In the genomic region with DNA sequence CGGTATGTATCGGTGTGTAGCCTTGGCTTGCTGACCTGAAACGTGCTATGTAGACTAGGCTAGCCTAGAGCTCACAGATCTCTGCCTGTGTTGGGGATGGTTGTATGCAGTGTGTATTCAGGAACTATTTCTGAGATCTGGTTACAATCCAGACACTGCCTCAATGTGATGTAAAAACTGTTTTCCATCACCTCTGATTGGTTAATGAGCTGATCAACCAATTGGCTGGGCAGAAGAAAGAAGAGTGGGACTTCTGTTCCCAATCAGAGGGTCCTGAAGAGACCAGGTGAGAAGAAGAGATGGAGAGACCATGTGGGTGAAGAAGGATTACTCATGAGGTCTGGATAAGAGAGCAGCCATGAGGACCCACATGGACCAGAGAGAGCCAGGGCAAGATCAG, we compare ENCODE assay signal across 9 mouse cellular contexts. TPM values are rescaled to one million over a fixed set of nuclear protein-coding genes. Genes with fewer than 3 reads are reported as not detected.
A peak's percentile ranks its signal among the peaks of the same experiment; 100 is the strongest.
DNase-seq lines count a peak whose midpoint lies in the region; ATAC-seq and TF ChIP-seq lines count a peak whose summit lies in the region.
"Had no signal": no experiment of that assay in that cellular context is flagged by ENCODE, and none has a peak within 500 bp of the region (broad histone marks: within the 10 kb centered on the region; RNA-seq: fewer than 3 reads in every experiment).

No protein-coding gene starts in this region.

- H3K9me3 ChIP-seq in heart, embryonic 15.5 days (replicated peaks) = no peaks in the 10 kb centered on the region
- H3K9me3 ChIP-seq in hindbrain, embryonic 14.5 days (ENCODE audit: control insufficient read depth, low read length) = no peaks in the 10 kb centered on the region
- no peaks in the 10 kb centered on the region for H3K9me3 ChIP-seq in midbrain, embryonic 14.5 days (ENCODE audit: control insufficient read depth, low read length)

- no peaks in the 10 kb centered on the region for H3K27me3 ChIP-seq in heart, embryonic 15.5 days
- no peaks in the 10 kb centered on the region for H3K27me3 ChIP-seq in hindbrain, embryonic 14.5 days (ENCODE audit: control insufficient read depth, insufficient read depth, low read length)
- no peaks in the 10 kb centered on the region for H3K27me3 ChIP-seq in midbrain, embryonic 14.5 days (ENCODE audit: control insufficient read depth, insufficient read depth, low read length)
- no peaks in the 10 kb centered on the region for H3K27me3 ChIP-seq in cerebellum, adult 2 months (ENCODE audit: control insufficient read depth, insufficient read depth, low read length)
- H3K27me3 ChIP-seq: Patski had no signal

- peak overlapping the region; percentile 94 for H3K4me3 ChIP-seq in heart, embryonic 15.5 days
- peak overlapping the region; percentile 50 for H3K4me3 ChIP-seq in hindbrain, embryonic 14.5 days (replicated peaks; ENCODE audit: low read length)
- peak overlapping the region; percentile 74 for H3K4me3 ChIP-seq in midbrain, embryonic 14.5 days (replicated peaks; ENCODE audit: low read depth, low read length)
- H3K4me3 ChIP-seq in cerebellum, adult 2 months (replicated peaks; ENCODE audit: insufficient read depth, low read depth, low read length) = no peak overlapping the region

- peak overlapping the region; percentile 81 for H3K9ac ChIP-seq in heart, embryonic 15.5 days
- peak overlapping the region; percentile 57 for H3K9ac ChIP-seq in hindbrain, embryonic 14.5 days
- peak overlapping the region; percentile 69; the same call in 1 of the 2 replicates for H3K9ac ChIP-seq in midbrain, embryonic 14.5 days (replicated peaks; ENCODE audit: low read length)

- no peak for ATAC-seq in heart, embryonic 15.5 days (replicated peaks; ENCODE audit: insufficient number of reproducible peaks, insufficient read depth, low FRiP score, low read depth)
- no peak for ATAC-seq in hindbrain, embryonic 14.5 days (ENCODE audit: low FRiP score)
- no peak for ATAC-seq in midbrain, embryonic 14.5 days (ENCODE audit: low FRiP score, low TSS enrichment)
- no peak for ATAC-seq in activated CD4-positive, CD25-positive, alpha-beta regulatory T cell, adult 4 months

- no peak for TF ChIP-seq POLR2A in cerebellum, adult 2 months (IDR thresholded peaks at IDR 0.05; ENCODE audit: borderline replicate concordance, insufficient read depth, low read length)

- H3K36me3 ChIP-seq in heart, embryonic 15.5 days = peaks cover 13% of the 10 kb centered on the region
- no peaks in the 10 kb centered on the region for H3K36me3 ChIP-seq in hindbrain, embryonic 14.5 days (replicated peaks; ENCODE audit: control insufficient read depth, insufficient read depth)
- H3K36me3 ChIP-seq in midbrain, embryonic 14.5 days (ENCODE audit: control insufficient read depth, insufficient read depth, low read length) = 0 out of 2 replicates have a peak, but pooled peaks cover 6% of the 10 kb centered on the region

- no peak overlapping the region for H3K27ac ChIP-seq in heart, embryonic 15.5 days
- H3K27ac ChIP-seq in hindbrain, embryonic 14.5 days = no peak overlapping the region
- H3K27ac ChIP-seq in midbrain, embryonic 14.5 days (replicated peaks; ENCODE audit: low read depth, low read length) = no peak overlapping the region
- H3K27ac ChIP-seq in cerebellum, adult 2 months (ENCODE audit: insufficient read depth, low read length) = no peak overlapping the region

- H3K4me2 ChIP-seq in heart, embryonic 15.5 days = peak overlapping the region; percentile 80
- peak overlapping the region; percentile 71 for H3K4me2 ChIP-seq in hindbrain, embryonic 14.5 days (replicated peaks)
- H3K4me2 ChIP-seq in midbrain, embryonic 14.5 days (ENCODE audit: low read length) = peak overlapping the region; percentile 95

- H3K4me1 ChIP-seq in heart, embryonic 15.5 days (replicated peaks) = peaks cover 27% of the 10 kb centered on the region
- H3K4me1 ChIP-seq in hindbrain, embryonic 14.5 days (replicated peaks; ENCODE audit: control insufficient read depth, insufficient read depth, low read length) = peaks cover 10% of the 10 kb centered on the region; the same call in 1 of the 2 replicates
- 0 out of 2 replicates have a peak, but pooled peaks cover 6% of the 10 kb centered on the region for H3K4me1 ChIP-seq in midbrain, embryonic 14.5 days (ENCODE audit: control insufficient read depth, insufficient read depth, low read length)
- no peaks in the 10 kb centered on the region for H3K4me1 ChIP-seq in cerebellum, adult 2 months (ENCODE audit: control insufficient read depth, insufficient read depth, low read length)

- intact Hi-C loops in heart, postnatal 10 days (cut with DNase I) = no loop called here

- 2% methylated on average over 3 of the region's 3 CpGs for WGBS in heart, embryonic 15.5 days
- WGBS in hindbrain, embryonic 14.5 days = 14% methylated on average over 3 of the region's 3 CpGs
- WGBS in midbrain, embryonic 14.5 days = 8% methylated on average over 3 of the region's 3 CpGs
- 0% methylated on average over 3 of the region's 3 CpGs for WGBS in cerebellum, adult 2 months

- no peak for TF ChIP-seq CTCF in cerebellum, adult 2 months (IDR thresholded peaks at IDR 0.05; ENCODE audit: borderline replicate concordance, insufficient read depth, low read depth, low read length)

- no peak for DNase-seq in heart, postnatal 10 days
- DNase-seq in MEL-GATA-1-ER (ENCODE audit: extremely low read depth, low read depth) = peak; percentile 77
- DNase-seq in hindbrain, embryonic 14.5 days (ENCODE audit: low spot score) = no peak
- no peak for DNase-seq in midbrain, embryonic 14.5 days
- no peak for DNase-seq in adrenal gland, postnatal 14 days
- no peak for DNase-seq in cerebellum, adult 2 months

RNA-seq across cellular contexts. Expression of a gene that starts 1.1 kb away (rescaled TPM):
- polyA plus RNA-seq in heart, embryonic 15.5 days (2015; fragmentation: Nextera tagmentation; extraction: Ambion mirVana) = 210 and 218 TPM in 2 replicates
- total RNA-seq in heart, postnatal 10 days (2021) = 10 to 100 TPM; 85.5 to 86.1 TPM
- polyA plus RNA-seq in hindbrain, embryonic 14.5 days (2014; fragmentation: Nextera tagmentation; extraction: Ambion mirVana) = 41.0 and 45.0 TPM in 2 replicates
- polyA plus RNA-seq in midbrain, embryonic 14.5 days (2014; fragmentation: Nextera tagmentation; extraction: Ambion mirVana) = 40.0 and 65.3 TPM in 2 replicates
- 100 to 1,000 TPM in 1 of 2 experiments, 10 to 100 TPM in 1; 79.2 to 115 TPM for polyA plus RNA-seq in activated CD4-positive, CD25-positive, alpha-beta regulatory T cell, adult 4 months (2017; shearing (Covaris generic))
- total RNA-seq in adrenal gland, postnatal 14 days (2021) = 39.0 and 39.1 TPM in 2 replicates
- polyA plus RNA-seq in cerebellum, adult 2 months (2012; rRNA removed) = 2.3 TPM in 2 replicates

RNA-seq across cellular contexts. Expression of a gene that starts 20.0 kb away (rescaled TPM):
- polyA plus RNA-seq in heart, embryonic 15.5 days (2015; fragmentation: Nextera tagmentation; extraction: Ambion mirVana) = 22.2 and 28.2 TPM in 2 replicates
- 10 to 100 TPM; 42.1 to 45.4 TPM for total RNA-seq in heart, postnatal 10 days (2021)
- 33.3 and 41.0 TPM in 2 replicates for polyA plus RNA-seq in hindbrain, embryonic 14.5 days (2014; fragmentation: Nextera tagmentation; extraction: Ambion mirVana)
- polyA plus RNA-seq in midbrain, embryonic 14.5 days (2014; fragmentation: Nextera tagmentation; extraction: Ambion mirVana) = 26.6 and 33.9 TPM in 2 replicates
- polyA plus RNA-seq in activated CD4-positive, CD25-positive, alpha-beta regulatory T cell, adult 4 months (2017; shearing (Covaris generic)) = 10 to 100 TPM in 1 of 2 experiments, 1 to 10 TPM in 1; 8.7 to 15.7 TPM
- total RNA-seq in adrenal gland, postnatal 14 days (2021) = 33.9 and 38.9 TPM in 2 replicates
- polyA plus RNA-seq in cerebellum, adult 2 months (2012; rRNA removed) = 57.1 and 60.9 TPM in 2 replicates

RNA-seq across cellular contexts. Expression of a gene that starts 43.7 kb away (rescaled TPM):
- polyA plus RNA-seq in heart, embryonic 15.5 days (2015; fragmentation: Nextera tagmentation; extraction: Ambion mirVana) = 2.2 and 4.7 TPM in 2 replicates
- total RNA-seq in heart, postnatal 10 days (2021) = under 1 TPM; 0.77 to 0.87 TPM
- 202 and 220 TPM in 2 replicates for polyA plus RNA-seq in hindbrain, embryonic 14.5 days (2014; fragmentation: Nextera tagmentation; extraction: Ambion mirVana)
- 219 and 240 TPM in 2 replicates for polyA plus RNA-seq in midbrain, embryonic 14.5 days (2014; fragmentation: Nextera tagmentation; extraction: Ambion mirVana)
- polyA plus RNA-seq in activated CD4-positive, CD25-positive, alpha-beta regulatory T cell, adult 4 months (2017; shearing (Covaris generic)) = not detected
- total RNA-seq in adrenal gland, postnatal 14 days (2021) = 1.4 and 4.5 TPM in 2 replicates
- 24.2 and 26.5 TPM in 2 replicates for polyA plus RNA-seq in cerebellum, adult 2 months (2012; rRNA removed)

Comparison
In these comparisons a context has a peak if more than half of its experiments do, and no peak if none do; other contexts are left out.
1. RNA of a gene that starts 1.1 kb away (polyA plus RNA-seq): 210 to 218 TPM in heart, embryonic 15.5 days, 79.2 to 115 TPM in activated CD4-positive, CD25-positive, alpha-beta regulatory T cell, adult 4 months, 40.0 to 65.3 TPM in midbrain, embryonic 14.5 days and 41.0 to 45.0 TPM in hindbrain, embryonic 14.5 days; 2.3 TPM in cerebellum, adult 2 months; every median in the first group is over 10 times any median in the second.
2. Peak in every context shown above with its lines, with median percentiles within 50 percentile points of each other: H3K4me2 ChIP-seq and H3K9ac ChIP-seq.